Mouse (Mus musculus) forelimb bud, embryonic 11.5 days (tissue): ENCODE data around the gene Znhit2.

Experiments used
- DNase-seq: peaks from one replicate; pipeline ENCODE4 v3.0.0-alpha.2; 2012; ENCODE audit warnings: low read depth, low spot score

Znhit2 gene

GRCm38 (mm10) chr19:6046294-6047153 is 14.5 kb upstream of the Znhit2 start, which contains the start of gene Syvn1:
Gene Syvn1, plus strand, starts transcription at chr19:6046576.
- peak; percentile 97 for DNase-seq

GRCm38 (mm10) chr19:6047154-6047898 is 13.7 kb upstream of the Znhit2 start:
- DNase-seq: no peak

- DNase-seq: no peak
These were observed 13.2 kb upstream of the Znhit2 start for GRCm38 (mm10) chr19:6047899-6048166.

- no peak for DNase-seq
These were observed 12.1 kb upstream of the Znhit2 start for GRCm38 (mm10) chr19:6048681-6049410.

- no peak for DNase-seq
These were observed 8.5 kb upstream of the Znhit2 start for GRCm38 (mm10) chr19:6052516-6052915.

- no peak for DNase-seq
These were observed 6.7 kb upstream of the Znhit2 start for GRCm38 (mm10) chr19:6054296-6054695.

GRCm38 (mm10) chr19:6056696-6057095 is 4.3 kb upstream of the Znhit2 start:
- DNase-seq: no peak

GRCm38 (mm10) chr19:6057313-6058096 is 3.5 kb upstream of the Znhit2 start, which contains the start of the genes Mrpl49 and Fau:
Gene Mrpl49, minus strand, starts transcription at chr19:6057785.
Gene Fau, plus strand, starts transcription at chr19:6057844.
- peak; percentile 98 for DNase-seq

GRCm38 (mm10) chr19:6058513-6058912 is 2.5 kb upstream of the Znhit2 start:
- DNase-seq: no peak

- DNase-seq: no peak
These were observed 2.0 kb upstream of the Znhit2 start for GRCm38 (mm10) chr19:6058966-6059365.

GRCm38 (mm10) chr19:6061641-6062302 is 780 bp downstream of the Znhit2 start:
- DNase-seq: no peak

GRCm38 (mm10) chr19:6062418-6062817 is 1.4 kb downstream of the Znhit2 start:
- no peak for DNase-seq

GRCm38 (mm10) chr19:6063081-6063480 is 2.1 kb downstream of the Znhit2 start:
- DNase-seq: no peak

- no peak for DNase-seq
These were observed 5.6 kb downstream of the Znhit2 start for GRCm38 (mm10) chr19:6066571-6066970.

- peak; percentile 85 for DNase-seq
These were observed 6.2 kb downstream of the Znhit2 start for GRCm38 (mm10) chr19:6067011-6067723.

GRCm38 (mm10) chr19:6067724-6068415 is 6.9 kb downstream of the Znhit2 start, which contains the start of gene Tm7sf2:
Gene Tm7sf2, minus strand, starts transcription at chr19:6068373.
- peak; percentile 86 for DNase-seq

GRCm38 (mm10) chr19:6068951-6069350 is 8.0 kb downstream of the Znhit2 start:
- DNase-seq: no peak

- no peak for DNase-seq
These were observed 8.9 kb downstream of the Znhit2 start for GRCm38 (mm10) chr19:6069851-6070250.

- no peak for DNase-seq
These were observed 9.7 kb downstream of the Znhit2 start for GRCm38 (mm10) chr19:6070571-6071250.
